Mouse (Mus musculus): ENCODE results near the gene Olfr356. TPM values are rescaled to one million over a fixed set of nuclear protein-coding genes. Genes with fewer than 3 reads are reported as not detected.

The Olfr356 gene
- total RNA-seq (2021) = not detected
- long read RNA-seq, experiment 1 = 0 reads
- long read RNA-seq, experiment 2 = 0 reads

DNA sequence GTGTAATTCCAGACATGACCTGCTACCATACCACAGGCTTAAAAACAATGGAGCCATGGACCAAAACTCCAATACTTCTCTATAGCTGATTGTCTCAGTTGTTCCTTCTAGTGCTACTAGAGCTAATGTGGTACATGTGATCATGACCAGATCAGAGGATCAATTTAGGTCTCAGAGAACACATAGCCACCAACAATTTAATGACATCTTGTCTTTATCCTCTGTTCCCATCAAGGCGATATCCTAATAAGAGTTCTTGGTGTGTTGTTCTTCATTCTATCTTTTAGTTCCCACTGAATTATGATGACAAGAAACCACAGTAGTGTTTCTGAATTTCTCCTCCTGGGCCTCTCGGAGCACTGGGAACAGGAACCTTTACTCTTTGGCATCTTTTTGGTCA lies at the start of gene Olfr356:
Gene Olfr356, plus strand, starts transcription at position 301 of the 400 bp plus-strand sequence.
- no peak within 1 kb of the TSS for H3K27ac ChIP-seq
- intact Hi-C loops (cut with DNase I) = no loop called here
- TF ChIP-seq CTCF (IDR thresholded peaks at IDR 0.05) = no peak
- no peak within 1 kb of the TSS for H3K4me3 ChIP-seq
- DNase-seq (ENCODE audit: extremely low spot score in 1 of 2, low spot score in 2 of 2) = no peak

GRCm38 (mm10) chr2:36892836-36893235 lies 44.1 kb upstream of the Olfr356 start, which contains the start of gene Olfr353:
TSS of gene Olfr353 (minus strand) at chr2:36892936.
- TF ChIP-seq CTCF (IDR thresholded peaks at IDR 0.05) = no peak
- intact Hi-C loops (cut with DNase I) = no loop called here
- no peak for DNase-seq (ENCODE audit: extremely low spot score in 1 of 2, low spot score in 2 of 2)
- Histone ChIP-seq H3K4me3 (no peak within 1 kb of the TSS), H3K27ac (no peak within 1 kb of the TSS)

GRCm38 (mm10) chr2:36897114-36897513 lies 39.8 kb upstream of the Olfr356 start:
- Histone ChIP-seq H3K4me3 (no peak overlapping the region), H3K27ac (no peak overlapping the region)
- no peak for TF ChIP-seq CTCF (IDR thresholded peaks at IDR 0.05)
- no peak for DNase-seq (ENCODE audit: extremely low spot score in 1 of 2, low spot score in 2 of 2)
- intact Hi-C loops (cut with DNase I) = no loop called here

- intact Hi-C loops (cut with DNase I) = no loop called here
- H3K27ac ChIP-seq = no peak within 1 kb of the TSS
Measured at GRCm38 (mm10) chr2:36905380-36905779, 31.5 kb upstream of the Olfr356 start, which contains the start of gene Olfr354. TSS of gene Olfr354 (plus strand) at chr2:36905680.

DNA sequence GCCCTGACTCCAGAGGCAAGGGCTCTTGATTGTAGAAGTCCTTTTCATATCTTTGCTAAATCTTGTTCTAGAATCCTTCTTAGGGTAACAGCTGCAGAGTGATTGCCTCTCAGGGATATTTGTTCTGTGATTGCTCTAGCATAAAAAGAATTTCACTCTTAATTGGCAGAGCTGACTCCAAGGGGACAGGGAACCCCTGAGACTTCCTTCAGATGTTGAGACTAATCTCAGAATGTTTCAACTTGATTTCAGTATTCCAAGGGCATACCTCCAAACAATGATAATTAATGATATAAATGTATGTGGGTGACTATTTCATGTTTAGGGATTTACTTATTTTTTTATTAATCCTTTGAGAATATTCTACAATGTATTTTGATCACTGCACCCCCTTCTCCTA lies 8.1 kb upstream of the Olfr356 start, which contains the start of gene Olfr355:
Gene Olfr355, minus strand, starts transcription at position 101 of the 400 bp plus-strand sequence.
- DNase-seq (ENCODE audit: extremely low spot score in 1 of 2, low spot score in 2 of 2) = no peak
- intact Hi-C loops (cut with DNase I) = no loop called here
- no peak for TF ChIP-seq CTCF (IDR thresholded peaks at IDR 0.05)
- Histone ChIP-seq H3K4me3 (no peak within 1 kb of the TSS), H3K27ac (no peak within 1 kb of the TSS)

More at GRCm38 (mm10) chr2:36905380-36905779, 31.5 kb upstream of the Olfr356 start, which contains the start of gene Olfr354:
- no peak for TF ChIP-seq CTCF (IDR thresholded peaks at IDR 0.05)
- H3K4me3 ChIP-seq = no peak within 1 kb of the TSS
- DNase-seq (ENCODE audit: extremely low spot score in 1 of 2, low spot score in 2 of 2) = no peak

Other genes with a start within 250 kb of the Olfr356 start
- not detected for gene Olfr347, start 205.2 kb upstream of the Olfr356 start, total RNA-seq (2021)
- gene Olfr348, start 152.8 kb upstream of the Olfr356 start, total RNA-seq (2021) = not detected
- gene Olfr50, start 146.6 kb upstream of the Olfr356 start, total RNA-seq (2021) = not detected
- not detected for gene Olfr3, start 120.1 kb upstream of the Olfr356 start, total RNA-seq (2021)
- gene Olfr350, start 90.8 kb upstream of the Olfr356 start, total RNA-seq (2021) = not detected
- gene Olfr351, start 74.5 kb upstream of the Olfr356 start, total RNA-seq (2021) = not detected
- gene Olfr352, start 68.7 kb upstream of the Olfr356 start, total RNA-seq (2021) = not detected
- not detected for gene Olfr353, start 44.2 kb upstream of the Olfr356 start, total RNA-seq (2021)
- gene Olfr354, start 31.4 kb upstream of the Olfr356 start, total RNA-seq (2021) = not detected
- gene Olfr355, start 8.2 kb upstream of the Olfr356 start, total RNA-seq (2021) = not detected
- gene Olfr357, start 56.7 kb downstream of the Olfr356 start, total RNA-seq (2021) = not detected
- gene Olfr358, start 72.2 kb downstream of the Olfr356 start, total RNA-seq (2021) = not detected
- gene Olfr360, start 128.6 kb downstream of the Olfr356 start, total RNA-seq (2021) = not detected
- not detected for gene Olfr361, start 152.2 kb downstream of the Olfr356 start, total RNA-seq (2021)
- not detected for gene Olfr362, start 180.8 kb downstream of the Olfr356 start, total RNA-seq (2021)
- gene Olfr364-ps1, start 202.2 kb downstream of the Olfr356 start, total RNA-seq (2021) = not detected